Mouse (Mus musculus) lung, postnatal 0 days (tissue): Measurements from ENCODE around the gene Rag1.

Source experiments
- CTCF ChIP-seq: IDR thresholded peaks from 2 replicates; pipeline ENCODE4 v1.5.1; 2016; ENCODE audit warnings: antibody characterized with exemption, mild to moderate bottlenecking
- EP300 ChIP-seq: IDR thresholded peaks from 2 replicates; pipeline ENCODE4 v1.6.1; 2016; ENCODE audit warnings: antibody characterized with exemption, mild to moderate bottlenecking, control low read depth

- TF ChIP-seq CTCF (0 out of 2 replicates have a peak, but pooled peaks have one; percentile 10), EP300 (0 out of 2 replicates have a peak, but pooled peaks have one; percentile 20)
These were observed 20.7 kb downstream of the Rag1 start for GRCm38 (mm10) chr2:101628297-101629236.
